Mouse (Mus musculus): Measurements from ENCODE around the gene Arhgap15. TPM values are rescaled to one million over a fixed set of nuclear protein-coding genes. Genes with fewer than 3 reads are reported as not detected.

The Arhgap15 gene
- total and polyA plus RNA-seq, 3 experiments: 1.5 to 2.8 TPM; not detected in 1

DNA sequence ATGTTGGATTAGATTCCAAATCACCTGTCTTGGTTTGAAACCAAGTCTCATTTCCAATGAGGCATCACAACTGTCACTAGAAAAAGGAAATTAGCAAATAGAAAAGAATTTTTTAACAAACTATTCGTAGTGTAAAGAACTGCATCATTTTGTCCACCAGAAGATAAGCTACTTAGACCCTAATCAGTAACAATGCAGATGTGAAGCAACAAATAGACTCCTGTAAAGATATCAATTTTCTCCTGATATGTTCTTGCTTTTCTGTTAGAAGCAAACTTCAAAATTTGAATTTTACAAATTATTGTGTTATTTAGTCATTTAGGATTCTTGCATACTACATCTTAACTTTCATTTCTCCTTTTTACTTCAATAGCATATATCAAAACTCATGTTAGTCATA, 253.8 kb downstream of the Arhgap15 start:
- Histone ChIP-seq H3K27me3 (ENCODE audit: control insufficient read depth in 1 of 2, insufficient read depth in 2 of 2, low read length in 2 of 2) (no peaks in the 10 kb centered on the region), H3K4me3 (ENCODE audit: control insufficient read depth in 1 of 2, insufficient read depth in 1 of 2, low read depth in 2 of 2, low read length in 2 of 2) (no peak overlapping the region), H3K36me3 (ENCODE audit: control insufficient read depth in 1 of 2, insufficient read depth in 2 of 2, low read length in 2 of 2) (peaks cover 0 to 7% of the 10 kb centered on the region in 2 experiments; a peak in 2 of 4 replicates), H3K79me2 (ENCODE audit: control insufficient read depth, insufficient read depth, low read length, poor library complexity) (no peaks in the 10 kb centered on the region), H3K9ac (ENCODE audit: control insufficient read depth, low read depth, low read length, poor library complexity, severe bottlenecking) (no peak overlapping the region), H3K4me1 (ENCODE audit: control insufficient read depth in 1 of 2, insufficient read depth in 2 of 2, low read length in 2 of 2) (peaks cover 0 to 6% of the 10 kb centered on the region in 2 experiments; a peak in 3 of 4 replicates), H3K27ac (ENCODE audit: control insufficient read depth, low read depth, low read length) (no peak overlapping the region), H3K9me3 (replicated peaks; ENCODE audit: insufficient read depth, low read length) (no peaks in the 10 kb centered on the region)
- TF ChIP-seq ETS1 (IDR thresholded peaks at IDR 0.05; ENCODE audit: low read depth, low read length): no peak
- TF ChIP-seq TCF12 (IDR thresholded peaks at IDR 0.05; ENCODE audit: low read depth, low read length): peak; percentile 46; the same call in 1 of the 2 replicates
- TF ChIP-seq GATA1 (IDR thresholded peaks at IDR 0.05; ENCODE audit: low read depth, low read length): peak; percentile 77
- no peak for TF ChIP-seq JUND (IDR thresholded peaks at IDR 0.05; ENCODE audit: low read depth, low read length)
- TF ChIP-seq MAX (IDR thresholded peaks at IDR 0.05; ENCODE audit: low read length): no peak
- TF ChIP-seq EP300 (IDR thresholded peaks at IDR 0.05; ENCODE audit: low read depth in 1 of 2, low read length in 2 of 2): peak; percentile 63 to 64; a peak in 3 of 4 replicates
- peak; percentile 6 for DNase-seq (ENCODE audit: low read depth, low spot score)

DNA sequence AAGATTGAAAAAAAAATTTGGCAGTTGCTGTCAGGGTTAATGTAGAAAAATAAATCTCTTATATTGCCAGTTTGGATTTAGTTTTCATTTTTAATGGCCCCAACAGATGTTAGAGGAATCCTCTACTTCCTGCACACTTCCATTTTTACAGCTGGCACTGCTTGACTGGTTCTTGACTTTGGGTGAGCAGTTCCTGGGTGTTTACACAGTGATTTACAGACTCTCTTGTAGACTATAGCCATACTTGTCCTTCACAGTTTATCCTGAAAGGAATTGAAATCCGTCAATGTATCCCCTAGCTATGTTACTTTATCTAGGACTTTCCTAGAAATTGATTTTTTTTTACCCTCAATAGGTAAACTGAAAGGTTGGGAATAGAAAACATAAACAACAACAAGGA, 261.6 kb downstream of the Arhgap15 start:
- no peak for DNase-seq (ENCODE audit: low read depth, low spot score)
- H3K9ac ChIP-seq (ENCODE audit: control insufficient read depth, low read depth, low read length, poor library complexity, severe bottlenecking): no peak overlapping the region

DNA sequence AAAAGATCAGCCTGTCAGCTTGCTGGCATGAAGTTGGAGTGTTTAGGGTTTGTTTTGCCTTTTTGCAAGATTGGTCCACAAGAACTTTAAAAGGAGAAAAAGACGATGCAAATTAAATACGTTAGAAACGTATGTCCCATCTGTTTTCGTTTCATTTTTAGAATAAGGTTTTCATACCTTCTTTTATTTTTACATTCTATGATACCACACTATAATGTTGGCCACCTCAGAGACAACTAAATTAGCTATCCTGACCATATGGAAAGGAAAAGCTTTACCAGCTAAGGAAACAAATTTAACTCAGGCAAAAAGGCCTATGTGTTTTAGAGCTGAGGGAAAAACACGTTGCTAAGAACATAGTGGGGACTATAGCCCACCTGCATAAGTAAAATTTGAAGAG, 264.8 kb downstream of the Arhgap15 start:
- TF ChIP-seq CHD2 (IDR thresholded peaks at IDR 0.05; ENCODE audit: low read length): no peak
- no peak for TF ChIP-seq MXI1 (IDR thresholded peaks at IDR 0.05; ENCODE audit: low read depth, low read length)
- no peak for TF ChIP-seq MAFK (IDR thresholded peaks at IDR 0.05; ENCODE audit: borderline replicate concordance, low read depth, low read length)
- no peak for TF ChIP-seq GATA1 (IDR thresholded peaks at IDR 0.05; ENCODE audit: low read depth, low read length)
- TF ChIP-seq EP300 (IDR thresholded peaks at IDR 0.05; ENCODE audit: low read depth in 1 of 2, low read length in 2 of 2): no peak
- no peak for TF ChIP-seq POLR2AphosphoS5 (IDR thresholded peaks at IDR 0.05; ENCODE audit: borderline replicate concordance, low read depth, low read length)
- TF ChIP-seq TCF12 (IDR thresholded peaks at IDR 0.05; ENCODE audit: low read depth, low read length): no peak
- TF ChIP-seq UBTF (IDR thresholded peaks at IDR 0.05; ENCODE audit: borderline replicate concordance, insufficient read depth, low read depth, low read length): no peak
- no peak for TF ChIP-seq HCFC1 (IDR thresholded peaks at IDR 0.05; ENCODE audit: low read depth, low read length)
- TF ChIP-seq JUND (IDR thresholded peaks at IDR 0.05; ENCODE audit: low read depth, low read length): no peak
- Histone ChIP-seq H3K27ac (ENCODE audit: control insufficient read depth, low read depth, low read length) (no peak overlapping the region), H3K9ac (ENCODE audit: control insufficient read depth, low read depth, low read length, poor library complexity, severe bottlenecking) (no peak overlapping the region), H3K79me2 (ENCODE audit: control insufficient read depth, insufficient read depth, low read length, poor library complexity) (no peaks in the 10 kb centered on the region), H3K36me3 (ENCODE audit: control insufficient read depth in 1 of 2, insufficient read depth in 2 of 2, low read length in 2 of 2) (no peaks in the 10 kb centered on the region), H3K9me3 (replicated peaks; ENCODE audit: insufficient read depth, low read length) (no peaks in the 10 kb centered on the region), H3K4me3 (ENCODE audit: control insufficient read depth in 1 of 2, insufficient read depth in 1 of 2, low read depth in 2 of 2, low read length in 2 of 2) (no peak overlapping the region), H3K27me3 (ENCODE audit: control insufficient read depth in 1 of 2, insufficient read depth in 2 of 2, low read length in 2 of 2) (no peaks in the 10 kb centered on the region), H3K4me1 (ENCODE audit: control insufficient read depth in 1 of 2, insufficient read depth in 2 of 2, low read length in 2 of 2) (no peaks in the 10 kb centered on the region)
- no peak for DNase-seq (ENCODE audit: low read depth, low spot score)

More for the DNA sequence above, 261.6 kb downstream of the Arhgap15 start:
- no peaks in the 10 kb centered on the region for H3K79me2 ChIP-seq (ENCODE audit: control insufficient read depth, insufficient read depth, low read length, poor library complexity)
- no peak overlapping the region for H3K27ac ChIP-seq (ENCODE audit: control insufficient read depth, low read depth, low read length)
- H3K4me1 ChIP-seq (ENCODE audit: control insufficient read depth in 1 of 2, insufficient read depth in 2 of 2, low read length in 2 of 2): no peaks in the 10 kb centered on the region
- H3K36me3 ChIP-seq (ENCODE audit: control insufficient read depth in 1 of 2, insufficient read depth in 2 of 2, low read length in 2 of 2): no peaks in the 10 kb centered on the region
- H3K9me3 ChIP-seq (replicated peaks; ENCODE audit: insufficient read depth, low read length): no peaks in the 10 kb centered on the region
- H3K27me3 ChIP-seq (ENCODE audit: control insufficient read depth in 1 of 2, insufficient read depth in 2 of 2, low read length in 2 of 2): no peaks in the 10 kb centered on the region
- H3K4me3 ChIP-seq (ENCODE audit: control insufficient read depth in 1 of 2, insufficient read depth in 1 of 2, low read depth in 2 of 2, low read length in 2 of 2): no peak overlapping the region
- TF ChIP-seq MEF2A (IDR thresholded peaks at IDR 0.05; ENCODE audit: extremely low read depth, insufficient replicate concordance, low read depth, low read length, poor library complexity, severe bottlenecking) (no peak), RAD21 (IDR thresholded peaks at IDR 0.05; ENCODE audit: low read depth, low read length) (no peak), ZC3H11A (IDR thresholded peaks at IDR 0.05; ENCODE audit: low read depth, low read length) (no peak), ZMIZ1 (IDR thresholded peaks at IDR 0.05; ENCODE audit: low read depth, low read length) (no peak), GATA1 (IDR thresholded peaks at IDR 0.05; ENCODE audit: low read depth, low read length) (no peak), CHD2 (IDR thresholded peaks at IDR 0.05; ENCODE audit: low read length) (no peak), KAT2A (conservative IDR thresholded peaks at IDR 0.05; ENCODE audit: low read depth, low read length) (no peak), MYC (IDR thresholded peaks at IDR 0.05; ENCODE audit: low read depth, low read length) (no peak), ELF1 (IDR thresholded peaks at IDR 0.05; ENCODE audit: low read depth, low read length) (no peak), RCOR1 (IDR thresholded peaks at IDR 0.05; ENCODE audit: low read depth, low read length) (no peak), E2F4 (IDR thresholded peaks at IDR 0.05; ENCODE audit: borderline replicate concordance, low read depth, low read length) (no peak), UBTF (IDR thresholded peaks at IDR 0.05; ENCODE audit: borderline replicate concordance, insufficient read depth, low read depth, low read length) (no peak), TBP (IDR thresholded peaks at IDR 0.05; ENCODE audit: low read depth, low read length) (no peak), MAZ (IDR thresholded peaks at IDR 0.05; ENCODE audit: low read depth, low read length) (no peak)
